Mouse (Mus musculus): ENCODE results near the gene Bex6.
A peak's percentile ranks its signal among the peaks of the same experiment; 100 is the strongest.

The Bex6 gene

DNA sequence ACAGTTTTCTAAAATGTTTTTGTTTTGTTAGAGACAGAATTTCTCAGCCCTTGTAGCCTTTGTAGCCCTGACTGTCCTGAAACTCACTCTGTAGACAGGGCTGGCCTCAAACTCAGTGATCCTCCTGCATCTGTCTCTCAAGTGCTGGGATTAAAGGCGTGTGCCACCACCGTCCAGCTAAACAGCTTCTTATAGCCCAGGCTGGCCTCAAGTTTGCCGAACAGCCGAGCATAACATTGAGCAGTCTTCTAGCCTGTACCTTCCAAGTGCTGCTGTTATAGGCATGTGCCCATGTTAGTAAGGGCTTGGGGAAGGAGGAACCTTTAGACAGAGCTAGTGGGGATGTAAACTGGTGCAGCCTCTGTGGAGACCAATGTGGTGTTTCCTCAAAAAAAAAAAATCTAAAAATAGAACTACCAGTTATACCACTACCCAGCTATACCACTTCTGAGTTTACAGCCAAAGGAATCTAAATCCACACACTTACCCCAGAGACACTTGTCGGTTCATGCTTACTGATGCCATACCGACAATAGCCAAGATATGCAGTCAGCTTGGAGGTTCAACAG lies at the start of gene Bex6:
TSS of gene Bex6 (plus strand) at position 491 of the 569 bp plus-strand sequence.
- DNase-seq (ENCODE audit: low spot score), result no peak

DNA sequence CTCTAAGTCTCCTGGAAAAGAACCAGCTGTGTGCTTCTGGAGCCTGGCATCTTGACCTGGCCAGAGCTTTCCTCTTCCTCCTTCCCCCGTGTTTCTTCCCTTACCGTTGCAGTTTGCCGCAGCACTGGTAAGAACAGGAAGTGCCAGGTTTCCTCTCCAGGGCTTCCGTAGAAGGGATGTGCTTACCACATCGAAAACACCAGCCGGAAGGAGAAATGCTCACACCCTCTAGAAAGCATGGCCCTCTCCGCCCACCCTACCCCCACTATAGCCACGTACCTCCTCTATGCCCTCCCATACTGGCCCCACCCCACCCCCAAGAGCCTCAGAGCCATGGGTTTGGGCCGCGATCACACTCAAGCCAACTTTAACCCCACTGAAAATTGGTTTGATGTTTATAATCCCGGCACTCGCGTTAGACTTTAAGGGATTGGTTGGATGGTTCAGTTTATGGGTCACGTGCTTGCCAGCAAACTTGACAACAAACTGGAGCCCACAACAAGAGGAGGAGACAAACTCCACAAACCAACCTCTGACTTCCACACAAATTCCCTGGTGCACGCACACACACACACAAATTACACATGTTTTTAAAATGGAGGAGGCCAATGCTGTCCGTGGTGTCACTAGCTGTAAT lies 49.3 kb upstream of the Bex6 start:
- DNase-seq (ENCODE audit: low spot score), result peak; percentile 73

DNA sequence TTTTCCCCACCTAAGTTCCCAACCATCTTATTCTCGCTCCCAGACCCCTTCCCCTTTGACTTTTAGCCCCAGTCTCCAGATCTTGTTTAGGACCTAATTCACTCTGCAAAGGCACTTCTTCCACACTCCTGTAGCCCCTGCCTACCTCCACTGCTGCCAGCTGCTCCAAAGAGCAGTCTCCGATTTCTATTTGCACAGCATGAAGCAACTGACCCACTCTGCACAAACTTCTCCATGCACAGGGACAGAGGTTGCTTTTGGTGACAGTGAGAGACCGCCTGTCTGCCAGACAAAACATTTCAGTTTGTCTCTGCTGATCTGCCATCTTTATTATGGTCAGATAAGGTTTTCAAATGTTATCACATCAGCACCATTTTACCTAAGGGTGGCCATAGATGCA lies 46.5 kb upstream of the Bex6 start:
- DNase-seq (ENCODE audit: low spot score), result no peak

DNA sequence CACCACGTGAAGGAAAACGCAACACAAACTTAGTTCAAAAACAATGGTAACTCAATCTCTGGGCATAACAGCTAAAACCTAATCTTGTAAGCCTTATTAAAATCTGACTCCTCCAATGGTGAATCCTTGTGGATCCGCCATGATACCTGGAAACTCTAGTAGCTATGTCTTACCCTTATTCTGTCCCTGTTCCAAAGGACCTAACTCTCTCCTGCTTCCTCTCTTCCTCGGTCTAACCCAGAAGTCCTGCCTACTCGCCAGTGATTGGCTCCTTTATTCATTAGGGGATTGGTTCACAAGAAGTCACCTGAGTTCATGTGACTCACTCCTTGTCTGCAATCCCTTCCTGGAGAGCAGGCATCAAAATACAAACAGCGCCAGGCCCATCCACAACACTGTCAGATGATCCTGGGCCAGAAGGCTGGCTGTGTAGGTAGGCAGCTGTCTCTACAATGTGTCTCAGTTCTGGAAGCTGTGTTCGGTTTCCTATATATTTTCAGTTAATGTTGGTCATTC lies 43.7 kb upstream of the Bex6 start:
- DNase-seq (ENCODE audit: low spot score), result no peak

DNA sequence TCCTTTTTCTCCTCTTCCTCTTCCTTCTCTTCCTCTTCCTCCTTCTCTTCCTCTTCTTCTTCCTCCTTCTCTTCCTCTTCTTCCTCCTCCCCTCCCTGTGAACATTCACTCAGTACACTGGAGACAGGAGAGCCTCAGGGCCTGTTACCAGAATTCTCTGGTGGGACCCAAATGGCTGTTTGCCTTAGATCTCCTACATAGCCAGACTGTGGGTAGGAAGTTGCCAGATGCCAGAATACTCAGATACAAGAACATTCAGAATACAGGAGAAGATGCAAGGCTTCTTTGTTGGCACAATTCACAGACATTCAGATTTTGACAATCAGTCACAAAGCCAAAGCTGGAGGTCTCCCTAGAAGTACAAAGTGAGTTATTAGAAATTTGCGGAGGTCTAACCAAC lies 40.7 kb upstream of the Bex6 start:
- no peak for DNase-seq (ENCODE audit: low spot score)

DNA sequence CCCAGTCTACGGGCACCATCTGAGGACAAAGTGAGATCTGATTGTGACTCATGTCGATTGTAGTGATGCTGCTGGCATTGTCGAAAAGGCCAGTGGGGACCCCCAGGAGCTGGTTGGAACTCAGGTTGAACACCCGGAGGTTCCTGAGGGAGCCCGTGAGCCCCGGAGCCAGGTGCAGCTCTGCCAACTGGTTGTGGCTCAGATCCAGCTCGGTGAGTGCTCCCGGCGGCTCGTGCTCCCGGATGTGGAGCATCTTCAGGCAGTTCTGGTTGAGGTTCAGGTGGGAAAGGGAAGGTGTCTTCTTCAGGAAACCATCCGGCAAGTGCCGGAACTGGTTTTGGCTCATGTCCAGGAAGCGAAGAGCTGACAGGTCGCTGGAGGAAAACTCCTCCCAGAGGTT lies 35.9 kb upstream of the Bex6 start:
- DNase-seq (ENCODE audit: low spot score), result no peak

DNA sequence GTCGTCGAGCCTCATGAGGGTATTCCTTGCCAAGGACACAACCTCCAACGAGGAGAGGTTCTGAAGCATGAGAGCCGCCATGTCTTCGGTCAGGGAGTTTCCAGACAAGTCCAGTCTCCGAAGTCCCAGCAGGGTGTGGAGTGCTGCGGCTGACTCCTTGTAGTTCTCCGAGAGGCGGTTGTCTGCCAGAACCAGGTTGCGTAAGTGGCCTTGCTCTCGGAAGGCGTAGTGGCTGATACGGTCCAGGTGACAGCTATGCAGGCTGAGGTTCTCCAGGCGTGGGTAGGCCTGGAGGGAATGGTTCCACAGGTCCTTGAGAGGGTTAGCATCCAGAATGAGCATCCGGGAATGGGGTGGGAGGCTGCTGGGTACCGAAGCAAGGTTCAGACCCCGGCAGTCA lies 35.0 kb upstream of the Bex6 start:
- no peak for DNase-seq (ENCODE audit: low spot score)

DNA sequence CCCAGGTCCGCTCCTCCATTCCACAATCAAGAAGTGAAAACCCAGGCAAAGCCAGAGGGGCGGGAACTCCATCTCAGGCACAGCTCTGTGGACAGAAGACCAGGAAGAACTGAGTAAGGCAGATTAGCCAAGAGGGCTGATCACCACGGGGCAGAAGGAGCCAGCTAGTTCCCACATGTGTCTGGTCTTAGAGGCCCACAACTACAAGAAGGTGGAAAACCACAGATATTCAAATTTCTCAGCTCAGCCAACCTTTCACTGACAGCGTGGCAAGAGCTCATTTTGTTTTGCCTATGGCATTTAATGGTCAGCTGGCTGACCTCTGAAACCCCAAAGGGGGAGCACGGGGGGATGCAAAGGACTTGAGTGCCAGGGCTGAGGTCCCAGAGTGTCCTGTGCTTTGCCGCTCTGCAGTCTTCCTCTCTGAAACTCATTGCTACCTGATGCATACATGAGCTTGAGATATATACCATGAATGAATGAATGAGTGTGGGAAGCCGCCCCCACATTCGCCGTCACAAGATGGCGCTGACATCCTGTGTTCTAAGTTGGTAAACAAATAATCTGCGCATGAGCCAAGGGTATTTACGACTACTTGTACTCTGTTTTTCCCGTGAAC lies 31.9 kb upstream of the Bex6 start:
- DNase-seq (ENCODE audit: low spot score), result no peak

DNA sequence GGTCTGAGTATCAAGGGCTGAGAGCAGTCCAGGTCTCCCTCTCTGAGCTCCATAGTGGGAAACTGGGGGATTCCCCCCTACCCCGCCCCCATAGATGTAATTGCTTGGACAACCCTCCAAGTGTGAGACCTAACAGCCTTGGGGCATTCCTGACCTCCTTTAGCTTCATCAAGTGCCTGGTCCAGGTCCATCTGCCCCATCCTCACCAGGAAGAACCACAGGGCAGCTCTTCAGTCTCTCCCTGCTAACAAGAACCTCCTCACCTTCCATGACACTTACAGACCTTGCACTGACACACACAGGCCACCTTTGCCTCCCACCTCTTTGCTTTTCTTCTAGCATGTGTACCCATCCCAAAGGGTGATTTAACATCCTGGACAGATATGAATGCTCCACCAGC lies 25.6 kb upstream of the Bex6 start:
- no peak for DNase-seq (ENCODE audit: low spot score)

DNA sequence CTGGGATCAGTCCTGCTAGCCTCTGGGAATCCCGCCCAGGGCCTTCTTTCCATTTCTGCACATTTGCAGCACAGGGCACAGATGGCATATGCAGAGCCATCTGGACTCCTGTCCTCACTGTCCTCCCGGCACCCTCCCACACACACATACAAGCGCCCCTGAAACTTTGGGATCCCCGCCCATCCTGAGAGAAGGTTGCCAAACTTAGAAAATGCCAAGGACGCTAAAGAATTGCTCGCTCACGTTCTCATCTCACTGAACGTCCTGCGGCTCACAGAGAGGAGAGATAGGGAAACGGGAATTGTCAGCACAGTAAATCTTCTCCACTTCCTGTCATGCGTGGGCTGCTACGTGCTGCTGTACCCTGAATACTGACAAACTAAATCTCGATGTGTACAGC lies 25.2 kb upstream of the Bex6 start:
- DNase-seq (ENCODE audit: low spot score), result peak; percentile 35

DNA sequence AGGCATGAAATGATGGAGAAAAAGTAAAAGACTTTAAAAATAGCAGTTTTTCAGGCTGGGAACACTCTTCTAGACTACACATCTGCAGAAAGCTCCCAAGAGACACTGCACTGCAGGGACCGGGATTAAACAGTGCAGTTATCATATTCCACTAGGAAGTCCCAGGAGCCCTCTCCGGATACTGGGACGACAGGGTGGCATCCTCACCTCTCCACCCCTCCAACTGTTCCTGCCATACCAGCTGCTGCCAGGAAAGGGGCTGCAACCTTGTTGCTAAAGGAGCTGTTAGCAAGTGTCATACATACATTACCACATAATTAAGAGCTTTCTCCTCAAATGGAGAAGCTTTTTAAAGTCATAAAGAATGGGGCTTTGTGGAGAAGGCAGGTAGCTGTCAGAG lies 22.9 kb upstream of the Bex6 start:
- no peak for DNase-seq (ENCODE audit: low spot score)

DNA sequence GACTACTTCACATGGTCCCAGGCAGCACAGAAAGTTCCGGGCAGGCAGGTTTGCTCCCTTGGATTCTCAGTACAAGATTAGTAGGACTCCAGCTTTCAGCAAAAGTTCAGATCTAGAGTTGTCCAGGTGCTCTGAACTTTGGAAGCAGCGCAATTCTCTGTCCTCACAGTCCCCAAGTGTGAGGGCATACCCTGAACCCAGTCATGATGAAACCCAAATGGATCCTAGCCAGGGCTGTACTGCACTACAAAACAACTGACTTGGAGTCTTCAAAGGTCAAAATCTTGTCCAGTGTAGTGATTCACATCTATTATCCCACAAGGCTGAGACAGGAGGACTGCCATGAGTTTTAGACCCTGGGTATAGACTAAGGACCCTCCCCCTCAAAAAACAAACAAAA lies 22.3 kb upstream of the Bex6 start:
- DNase-seq (ENCODE audit: low spot score), result no peak

DNA sequence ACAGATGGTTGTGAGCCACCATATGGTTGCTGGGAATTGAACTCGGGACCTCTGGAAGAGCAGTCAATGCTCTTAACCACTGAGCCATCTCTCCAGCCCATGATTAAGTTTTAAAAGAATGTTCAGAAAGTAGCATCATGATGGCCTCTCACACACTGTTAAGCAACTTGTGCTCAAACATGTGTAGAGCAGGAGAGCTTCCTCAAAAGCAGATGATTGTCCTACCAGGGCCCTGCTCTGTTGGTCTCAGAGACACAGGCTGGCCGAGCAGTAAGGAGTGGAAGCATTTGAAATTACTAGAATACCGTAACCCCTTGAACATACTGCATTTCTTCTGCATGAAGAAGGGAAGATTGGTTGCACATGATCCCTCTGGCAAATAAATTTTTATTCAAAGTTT lies 20.7 kb upstream of the Bex6 start:
- no peak for DNase-seq (ENCODE audit: low spot score)

DNA sequence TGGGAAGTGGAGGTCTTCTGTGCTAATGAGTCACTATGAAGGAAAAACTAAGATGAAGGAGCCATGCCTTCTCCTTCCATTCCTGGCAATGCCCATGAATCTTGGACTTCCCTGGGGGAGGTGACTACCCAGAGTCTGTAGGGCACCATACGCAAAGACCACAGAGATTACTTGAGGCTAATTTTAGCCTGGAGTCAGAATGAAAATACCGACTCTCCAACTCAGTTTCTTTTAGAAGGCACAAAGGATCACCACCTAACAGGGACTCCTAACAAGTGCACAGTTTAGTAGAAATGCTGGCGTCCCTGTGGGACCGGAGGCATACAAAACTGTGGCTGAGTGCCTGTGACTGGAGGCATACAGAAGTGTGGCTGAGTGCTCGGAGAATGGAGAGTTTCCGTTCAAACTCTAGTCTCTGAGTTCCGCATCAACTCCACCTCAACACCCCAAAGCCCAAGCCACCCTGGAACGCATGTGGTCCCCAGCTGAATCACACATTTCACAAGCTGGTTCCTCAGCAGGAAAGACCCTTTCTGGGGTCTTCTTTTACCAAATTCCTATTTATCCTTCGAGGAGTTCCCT lies 18.8 kb upstream of the Bex6 start:
- DNase-seq (ENCODE audit: low spot score), result no peak

DNA sequence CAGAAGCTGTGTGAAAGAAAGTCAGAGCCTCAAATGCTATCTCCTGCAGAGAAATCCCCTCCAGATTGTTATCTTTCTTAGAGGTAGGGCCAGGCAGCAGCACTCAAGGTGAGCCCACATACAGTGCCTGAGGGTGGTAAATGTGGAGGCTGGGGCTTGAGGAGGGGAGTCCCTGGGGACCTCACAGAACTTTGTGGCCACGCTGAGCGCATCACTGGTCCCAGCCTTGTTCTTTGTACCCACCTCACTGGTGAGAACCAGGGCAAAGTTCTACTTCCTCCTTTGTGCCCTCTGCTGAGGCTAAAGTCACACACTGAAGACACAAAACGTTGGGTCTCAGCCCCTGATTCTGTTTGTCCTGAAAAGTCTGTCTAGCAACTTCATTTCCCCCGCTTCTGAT lies 16.2 kb upstream of the Bex6 start:
- DNase-seq (ENCODE audit: low spot score), result no peak

DNA sequence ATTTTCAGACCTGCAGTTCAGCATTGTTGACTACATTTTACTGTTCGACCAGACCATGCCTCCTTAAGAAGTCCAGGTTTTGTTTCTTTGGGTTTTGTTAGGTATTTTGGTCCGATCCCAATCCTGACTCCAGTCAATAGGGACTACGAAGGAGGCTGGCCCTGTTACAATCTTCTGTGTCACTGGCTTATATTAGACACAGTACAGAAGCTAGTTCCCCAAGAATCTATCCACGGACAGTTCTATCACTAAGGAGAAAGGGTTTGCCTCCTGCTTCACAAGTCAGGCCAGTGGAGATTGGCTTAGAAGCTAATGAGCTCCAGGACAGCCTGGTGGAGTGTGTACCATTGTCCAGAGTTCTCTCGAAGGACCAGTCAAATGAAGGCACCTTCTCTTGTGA lies 15.7 kb upstream of the Bex6 start:
- no peak for DNase-seq (ENCODE audit: low spot score)

DNA sequence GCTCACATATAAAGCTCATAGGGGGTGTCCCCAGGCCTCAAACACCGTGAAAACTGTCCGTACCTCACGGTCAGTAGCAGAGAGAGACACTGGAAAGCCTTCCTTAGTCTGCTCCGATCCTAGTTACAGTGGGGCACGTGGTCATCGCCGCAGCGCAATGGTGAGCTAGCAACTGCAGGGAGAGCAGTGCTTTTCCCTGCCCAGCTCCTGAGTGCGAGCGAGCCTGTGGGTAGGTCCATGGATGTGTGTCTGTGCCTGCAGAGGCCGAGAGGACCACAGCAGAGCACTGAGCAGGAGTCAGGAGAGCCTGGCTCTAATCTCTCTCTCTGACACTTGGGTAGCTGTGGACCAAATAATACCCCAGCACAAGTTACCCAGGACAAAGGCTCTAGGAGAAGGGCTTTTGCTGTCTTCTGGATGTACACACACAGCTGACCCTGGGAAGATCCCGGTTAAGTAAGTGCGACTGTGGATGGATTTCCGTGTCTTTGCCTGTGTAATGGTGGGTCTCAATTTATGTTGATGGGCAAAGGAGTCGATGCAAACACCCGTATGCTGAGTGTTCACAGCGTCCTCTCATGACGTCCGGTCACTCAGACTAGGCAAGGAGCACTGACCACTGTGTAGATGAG lies 15.1 kb upstream of the Bex6 start:
- DNase-seq (ENCODE audit: low spot score), result no peak

DNA sequence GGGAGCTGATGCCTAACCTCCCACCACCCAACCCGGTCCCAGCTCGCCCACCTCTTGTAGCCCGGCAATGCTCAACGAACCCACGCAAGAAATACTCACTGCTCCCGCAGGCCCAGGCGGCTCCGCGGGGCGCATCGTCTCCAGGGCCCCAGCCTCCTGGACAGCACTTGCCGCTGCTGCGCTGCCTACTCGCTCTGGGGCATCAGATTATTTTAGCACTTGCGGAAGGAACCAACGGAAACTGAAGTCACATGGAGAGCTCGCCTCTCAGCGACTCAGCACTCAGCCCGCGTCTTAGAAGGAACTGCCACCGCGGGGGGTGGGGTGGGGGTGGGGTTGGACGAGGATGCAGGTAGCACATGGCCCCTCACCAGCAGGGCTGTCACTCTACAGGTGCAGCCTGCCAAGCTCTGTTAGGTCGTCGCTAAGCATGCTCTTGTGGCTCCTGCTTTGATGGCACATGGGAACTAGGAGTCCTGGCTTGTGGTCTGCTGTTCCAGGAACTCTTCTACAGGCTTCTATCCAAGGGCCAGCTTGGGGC lies 14.3 kb upstream of the Bex6 start, which contains the start of gene Nrros:
TSS of gene Nrros (minus strand) at position 314 of the 541 bp plus-strand sequence.
- DNase-seq (ENCODE audit: low spot score), result no peak

DNA sequence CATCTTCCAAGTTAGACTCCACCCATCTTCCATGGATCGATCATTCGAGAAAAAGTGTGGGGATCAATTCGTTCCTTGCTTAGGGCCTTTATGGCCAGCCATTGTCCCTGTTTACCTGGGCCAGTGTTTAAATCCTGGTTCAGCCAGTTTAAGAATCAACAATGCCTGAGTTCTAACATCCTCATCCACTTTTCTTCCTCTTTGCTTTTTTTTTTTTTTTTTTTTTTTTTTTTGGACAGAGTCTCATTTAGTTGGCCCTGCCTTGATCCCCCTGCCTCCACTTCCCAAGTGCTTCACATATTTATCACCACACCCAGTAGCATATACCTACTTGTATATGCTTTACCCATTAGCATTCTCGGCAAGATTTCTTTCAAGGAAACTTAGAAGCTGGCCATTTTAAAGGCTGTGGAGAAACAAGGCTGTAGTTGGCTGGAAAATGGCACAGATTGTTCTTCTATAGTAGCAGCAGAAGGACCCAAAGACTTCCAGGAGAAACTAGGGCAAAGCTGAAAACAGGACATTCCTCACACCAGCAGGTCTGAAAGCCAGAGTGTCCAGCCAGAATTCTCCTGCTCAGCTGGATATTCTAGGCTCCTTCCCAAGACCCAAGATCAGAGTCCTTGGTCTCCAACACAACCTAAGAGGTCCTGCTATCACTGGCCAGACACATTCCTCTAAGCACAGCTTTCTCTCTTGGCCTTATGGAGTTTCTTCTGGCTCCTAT lies 11.6 kb upstream of the Bex6 start:
- DNase-seq (ENCODE audit: low spot score), result no peak

DNA sequence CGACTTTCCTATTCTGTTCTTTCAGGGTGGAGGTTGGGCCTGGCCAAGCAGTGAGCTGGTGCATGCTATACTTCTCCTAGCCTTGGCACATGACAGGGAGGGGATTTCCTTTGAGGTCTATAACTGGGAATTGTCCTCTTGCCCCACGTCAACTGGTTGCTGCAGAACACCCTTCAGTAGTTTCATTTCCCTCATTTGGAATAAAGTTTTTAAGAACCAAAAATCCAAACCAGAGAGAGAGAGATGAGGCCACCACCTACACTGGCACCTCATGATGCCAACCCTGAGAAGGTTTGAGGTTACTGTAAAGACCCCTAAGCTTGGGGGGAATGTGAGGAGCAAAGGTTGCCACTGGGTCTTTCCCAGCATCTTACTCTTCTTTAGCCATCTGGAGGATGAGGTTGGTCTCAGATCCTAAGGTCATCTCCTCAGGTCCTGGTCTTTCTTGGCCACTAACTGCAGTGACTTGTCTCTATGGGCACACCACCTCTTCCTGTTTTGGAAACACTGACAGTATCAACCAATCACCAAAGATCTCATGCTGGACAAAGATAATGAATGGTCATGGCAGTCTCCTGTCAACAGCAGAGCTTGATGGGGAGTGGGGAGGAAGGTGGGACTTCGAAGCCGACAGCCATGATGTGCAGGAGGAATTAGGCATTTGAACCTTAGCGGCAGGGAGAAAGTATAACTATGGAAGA lies 8.4 kb upstream of the Bex6 start:
- no peak for DNase-seq (ENCODE audit: low spot score)

DNA sequence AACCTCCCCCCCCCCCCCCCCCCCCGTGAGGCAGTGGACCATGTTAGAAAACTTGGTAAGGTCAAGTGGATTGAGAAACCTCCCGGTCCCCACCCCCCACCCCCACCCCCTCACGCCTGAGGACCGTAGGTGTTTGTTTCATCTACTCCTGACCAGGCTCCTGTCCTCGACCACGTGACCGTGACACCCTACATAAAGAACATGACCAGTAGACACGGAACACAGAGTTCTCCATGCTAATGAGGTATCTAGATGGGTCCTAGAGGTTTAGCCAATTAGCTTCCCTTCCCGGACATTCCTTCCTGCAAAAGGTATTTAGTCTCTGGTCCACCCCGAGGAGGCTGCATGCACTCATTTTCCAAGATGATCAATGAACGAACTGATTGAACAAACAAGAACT lies 6.2 kb upstream of the Bex6 start:
- DNase-seq (ENCODE audit: low spot score), result no peak

All from MN1 (cell line).